Mouse (Mus musculus): ENCODE measurements around the gene Spatc1l. TPM values are rescaled to one million over a fixed set of nuclear protein-coding genes. Genes with fewer than 3 reads are reported as not detected.

The Spatc1l gene
- not detected in 2 replicates for polyA plus RNA-seq (2011; ENCODE audit: insufficient read length, low read depth, missing spikeins)

GRCm38 (mm10) chr10:76561972-76562371 lies at the start of gene Spatc1l:
Gene Spatc1l, plus strand, starts transcription at chr10:76562272.
- no peak within 1 kb of the TSS for H3K27ac ChIP-seq (ENCODE audit: insufficient read depth, low read length)
- no peaks in the 10 kb centered on the region for H3K4me1 ChIP-seq (ENCODE audit: control insufficient read depth, insufficient read depth, low read length)
- no peak for TF ChIP-seq CTCF (IDR thresholded peaks at IDR 0.05; ENCODE audit: borderline replicate concordance, insufficient read depth, low read length)
- no peak for TF ChIP-seq POLR2A (IDR thresholded peaks at IDR 0.05; ENCODE audit: low read depth, low read length)
- no peak within 1 kb of the TSS for H3K4me3 ChIP-seq (ENCODE audit: insufficient read depth, low read length)

GRCm38 (mm10) chr10:76512965-76513583 lies 49.0 kb upstream of the Spatc1l start:
- TF ChIP-seq CTCF (IDR thresholded peaks at IDR 0.05; ENCODE audit: borderline replicate concordance, insufficient read depth, low read length): peak; percentile 87
- TF ChIP-seq POLR2A (IDR thresholded peaks at IDR 0.05; ENCODE audit: low read depth, low read length): no peak
- Histone ChIP-seq H3K4me1 (ENCODE audit: control insufficient read depth, insufficient read depth, low read length) (no peaks in the 10 kb centered on the region), H3K27ac (ENCODE audit: insufficient read depth, low read length) (no peak overlapping the region), H3K4me3 (ENCODE audit: insufficient read depth, low read length) (no peak overlapping the region)

GRCm38 (mm10) chr10:76530922-76531321 lies 31.1 kb upstream of the Spatc1l start:
- Histone ChIP-seq H3K4me3 (ENCODE audit: insufficient read depth, low read length) (peak overlapping the region; percentile 68), H3K27ac (ENCODE audit: insufficient read depth, low read length) (no peak overlapping the region), H3K4me1 (ENCODE audit: control insufficient read depth, insufficient read depth, low read length) (no peaks in the 10 kb centered on the region)
- TF ChIP-seq CTCF (IDR thresholded peaks at IDR 0.05; ENCODE audit: borderline replicate concordance, insufficient read depth, low read length) (no peak), POLR2A (IDR thresholded peaks at IDR 0.05; ENCODE audit: low read depth, low read length) (no peak)

GRCm38 (mm10) chr10:76531375-76531774 lies 30.7 kb upstream of the Spatc1l start, which contains the start of gene Lss:
Gene Lss, plus strand, starts transcription at chr10:76531588.
- Histone ChIP-seq H3K4me1 (ENCODE audit: control insufficient read depth, insufficient read depth, low read length) (no peaks in the 10 kb centered on the region), H3K27ac (ENCODE audit: insufficient read depth, low read length) (no peak within 1 kb of the TSS), H3K4me3 (ENCODE audit: insufficient read depth, low read length) (peak within 1 kb of the TSS; percentile 68)
- no peak for TF ChIP-seq CTCF (IDR thresholded peaks at IDR 0.05; ENCODE audit: borderline replicate concordance, insufficient read depth, low read length)
- peak; percentile 81 for TF ChIP-seq POLR2A (IDR thresholded peaks at IDR 0.05; ENCODE audit: low read depth, low read length)

- H3K27ac ChIP-seq (ENCODE audit: insufficient read depth, low read length): no peak overlapping the region
- H3K4me3 ChIP-seq (ENCODE audit: insufficient read depth, low read length): peak overlapping the region; percentile 66
- no peaks in the 10 kb centered on the region for H3K4me1 ChIP-seq (ENCODE audit: control insufficient read depth, insufficient read depth, low read length)
- TF ChIP-seq POLR2A (IDR thresholded peaks at IDR 0.05; ENCODE audit: low read depth, low read length) (no peak), CTCF (IDR thresholded peaks at IDR 0.05; ENCODE audit: borderline replicate concordance, insufficient read depth, low read length) (no peak)
Observed at GRCm38 (mm10) chr10:76531828-76532227, 30.2 kb upstream of the Spatc1l start.

- no peak for TF ChIP-seq POLR2A (IDR thresholded peaks at IDR 0.05; ENCODE audit: low read depth, low read length)
- no peak for TF ChIP-seq CTCF (IDR thresholded peaks at IDR 0.05; ENCODE audit: borderline replicate concordance, insufficient read depth, low read length)
- no peak overlapping the region for H3K4me3 ChIP-seq (ENCODE audit: insufficient read depth, low read length)
- no peak overlapping the region for H3K27ac ChIP-seq (ENCODE audit: insufficient read depth, low read length)
- 0 out of 2 replicates have a peak, but pooled peaks cover 3% of the 10 kb centered on the region for H3K4me1 ChIP-seq (ENCODE audit: control insufficient read depth, insufficient read depth, low read length)
Observed at GRCm38 (mm10) chr10:76535526-76535925, 26.5 kb upstream of the Spatc1l start.

GRCm38 (mm10) chr10:76537619-76538018 lies 24.5 kb upstream of the Spatc1l start:
- 0 out of 2 replicates have a peak, but pooled peaks cover 3% of the 10 kb centered on the region for H3K4me1 ChIP-seq (ENCODE audit: control insufficient read depth, insufficient read depth, low read length)
- no peak overlapping the region for H3K4me3 ChIP-seq (ENCODE audit: insufficient read depth, low read length)
- TF ChIP-seq POLR2A (IDR thresholded peaks at IDR 0.05; ENCODE audit: low read depth, low read length) (no peak), CTCF (IDR thresholded peaks at IDR 0.05; ENCODE audit: borderline replicate concordance, insufficient read depth, low read length) (no peak)
- H3K27ac ChIP-seq (ENCODE audit: insufficient read depth, low read length): no peak overlapping the region

- Histone ChIP-seq H3K4me3 (ENCODE audit: insufficient read depth, low read length) (no peak overlapping the region), H3K27ac (ENCODE audit: insufficient read depth, low read length) (no peak overlapping the region), H3K4me1 (ENCODE audit: control insufficient read depth, insufficient read depth, low read length) (0 out of 2 replicates have a peak, but pooled peaks cover 3% of the 10 kb centered on the region)
- TF ChIP-seq POLR2A (IDR thresholded peaks at IDR 0.05; ENCODE audit: low read depth, low read length): no peak
- no peak for TF ChIP-seq CTCF (IDR thresholded peaks at IDR 0.05; ENCODE audit: borderline replicate concordance, insufficient read depth, low read length)
Observed at GRCm38 (mm10) chr10:76541336-76542085, 20.6 kb upstream of the Spatc1l start.

- no peak overlapping the region for H3K4me3 ChIP-seq (ENCODE audit: insufficient read depth, low read length)
Observed at GRCm38 (mm10) chr10:76542636-76543375, 19.3 kb upstream of the Spatc1l start.

More at GRCm38 (mm10) chr10:76542636-76543375, 19.3 kb upstream of the Spatc1l start:
- TF ChIP-seq POLR2A (IDR thresholded peaks at IDR 0.05; ENCODE audit: low read depth, low read length): no peak
- no peak for TF ChIP-seq CTCF (IDR thresholded peaks at IDR 0.05; ENCODE audit: borderline replicate concordance, insufficient read depth, low read length)
- Histone ChIP-seq H3K27ac (ENCODE audit: insufficient read depth, low read length) (0 out of 2 replicates have a peak overlapping the region, but pooled peaks have one; percentile 2), H3K4me1 (ENCODE audit: control insufficient read depth, insufficient read depth, low read length) (no peaks in the 10 kb centered on the region)

Data from embryonic fibroblast, embryonic 13.5 days (primary cell).